Mouse (Mus musculus): ENCODE data around the gene Egfem1.

Egfem1 gene

DNA sequence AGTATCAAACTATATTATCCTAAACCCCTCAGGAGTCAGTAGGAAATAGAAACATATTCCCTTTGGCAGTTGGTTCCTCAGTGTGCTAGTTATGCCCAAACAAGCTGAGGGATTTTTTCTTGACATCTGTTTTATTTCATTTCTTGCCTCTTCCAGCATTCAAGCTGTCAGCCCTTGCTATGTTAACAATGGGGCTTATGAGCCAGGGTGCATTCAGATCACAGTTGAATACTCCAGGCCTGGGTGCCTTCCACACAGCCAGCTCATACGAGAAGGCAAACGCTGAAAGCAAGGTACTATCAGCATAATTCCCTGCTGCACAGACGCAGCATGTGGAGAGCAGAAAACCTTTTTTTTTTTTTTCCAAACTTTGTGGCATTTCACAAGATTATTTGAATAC lies 526.9 kb downstream of the Egfem1 start:
- DNase-seq, result no peak

DNA sequence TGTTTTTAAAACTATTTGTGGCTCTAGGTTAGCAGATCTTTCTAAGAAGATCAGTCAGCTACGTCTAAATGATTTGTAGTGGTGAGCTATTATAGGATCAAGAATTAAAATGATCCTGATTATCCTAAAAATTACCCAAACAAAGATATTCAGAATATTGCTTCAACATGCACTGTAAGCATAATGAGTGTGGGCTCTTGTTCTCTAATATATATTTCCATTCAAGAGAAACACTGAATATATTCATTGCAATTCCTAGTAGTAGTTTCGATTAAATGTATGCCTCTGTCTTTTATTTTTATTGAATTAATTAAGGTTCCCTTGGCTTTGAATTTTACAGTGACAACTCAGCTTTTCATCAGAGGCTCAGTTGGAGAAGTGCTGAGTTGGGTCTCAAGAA lies 527.4 kb downstream of the Egfem1 start:
- DNase-seq, result no peak

DNA sequence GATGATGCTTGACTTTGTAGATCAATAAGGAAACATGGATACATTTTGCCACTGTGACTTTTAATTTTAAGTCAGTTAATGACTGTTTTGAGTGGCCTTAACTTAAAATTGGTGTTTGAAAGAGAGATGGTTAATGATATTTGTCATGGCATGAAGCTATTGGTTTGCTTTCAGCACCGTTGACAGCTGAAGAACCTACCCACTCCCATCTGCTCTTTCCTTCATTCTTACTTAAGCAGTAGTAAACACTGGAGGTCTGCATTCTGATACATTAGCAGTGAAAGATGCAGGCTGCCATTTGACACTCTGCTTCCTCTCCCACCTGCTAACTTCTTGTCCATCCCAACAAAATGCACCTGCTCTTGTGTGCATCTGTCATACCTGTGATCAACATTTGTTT lies 537.8 kb downstream of the Egfem1 start:
- DNase-seq, result no peak

GRCm38 (mm10) chr3:29639819-29640218 lies 558.0 kb downstream of the Egfem1 start:
- DNase-seq, result no peak

DNA sequence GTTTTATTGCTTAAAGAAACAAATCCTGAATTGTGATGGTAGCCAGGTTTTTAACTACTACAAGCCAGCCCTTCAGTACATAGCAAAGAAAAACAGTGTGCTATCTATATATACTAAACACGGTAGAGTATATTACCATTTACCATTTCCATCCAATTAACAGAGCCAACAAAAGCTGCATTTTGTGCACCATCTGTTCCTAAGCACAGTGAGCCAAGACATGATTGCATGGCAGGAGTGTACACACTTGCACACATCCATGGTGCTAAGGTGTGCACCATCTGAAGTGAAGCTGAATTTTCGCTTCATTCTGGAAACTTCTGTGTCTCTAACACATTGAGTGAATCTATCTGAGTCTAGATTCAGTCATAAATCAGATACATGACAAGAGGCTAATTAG lies 585.0 kb downstream of the Egfem1 start:
- no peak for DNase-seq

DNA sequence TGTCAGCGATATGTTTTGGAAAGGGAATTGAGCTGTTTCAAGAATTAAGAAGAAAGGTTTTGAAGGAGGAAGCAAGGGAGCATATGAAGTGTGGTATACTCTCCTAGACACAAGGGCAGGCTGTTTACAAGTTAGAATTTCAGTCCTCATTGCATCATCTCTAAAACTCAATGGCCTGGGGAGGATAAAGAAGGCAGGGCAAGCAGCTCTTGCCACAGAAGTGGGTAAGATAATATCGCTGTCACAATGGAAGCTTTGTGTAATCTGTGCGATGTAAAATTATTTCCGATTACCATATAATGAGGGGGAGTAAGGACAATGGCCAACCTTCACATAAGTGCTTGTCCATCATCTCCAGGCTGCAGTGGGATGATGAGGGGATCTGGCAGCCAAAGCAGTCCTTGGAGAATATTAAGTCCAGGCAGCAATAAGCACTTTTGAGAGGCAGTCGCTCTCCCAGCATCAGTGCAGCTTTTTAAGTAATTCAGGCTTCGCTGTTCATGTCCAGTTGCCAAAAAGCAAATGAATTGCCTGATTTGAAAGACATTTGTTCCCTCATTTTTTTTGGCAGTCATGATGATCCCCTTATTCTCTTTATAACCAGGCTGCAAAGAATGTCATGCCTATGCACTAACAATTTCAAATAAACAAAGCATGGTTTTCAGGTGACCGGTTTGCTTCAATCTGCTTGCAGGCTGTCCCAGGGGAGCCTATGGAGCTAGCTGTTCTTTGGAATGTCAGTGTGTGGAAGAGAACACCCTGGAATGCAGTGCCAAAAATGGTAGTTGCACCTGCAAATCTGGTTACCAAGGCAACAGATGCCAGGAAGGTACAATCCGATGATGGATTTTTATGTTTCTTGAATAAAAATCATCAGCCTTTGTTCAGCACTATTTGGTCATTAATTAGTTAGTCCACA lies 607.8 kb downstream of the Egfem1 start:
- DNase-seq, result no peak

DNA sequence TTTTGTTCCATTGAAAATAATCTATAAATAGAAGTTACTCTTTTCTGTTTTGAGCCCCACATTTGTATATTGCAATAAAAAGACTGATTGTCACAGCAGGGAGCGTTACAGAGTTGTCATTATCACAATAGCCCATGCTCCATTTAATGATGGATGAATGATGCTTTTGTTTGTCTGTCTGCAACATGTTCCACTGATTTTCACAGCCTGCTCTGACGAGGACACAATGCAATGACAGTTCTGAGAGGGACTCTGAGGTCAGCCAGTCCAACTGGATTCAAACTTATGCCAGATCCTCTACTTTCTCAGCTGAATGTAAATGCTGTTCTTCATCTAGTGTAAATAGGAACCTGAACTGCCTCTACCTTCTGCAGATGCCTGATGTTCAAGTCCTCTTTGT lies 619.3 kb downstream of the Egfem1 start:
- no peak for DNase-seq

DNA sequence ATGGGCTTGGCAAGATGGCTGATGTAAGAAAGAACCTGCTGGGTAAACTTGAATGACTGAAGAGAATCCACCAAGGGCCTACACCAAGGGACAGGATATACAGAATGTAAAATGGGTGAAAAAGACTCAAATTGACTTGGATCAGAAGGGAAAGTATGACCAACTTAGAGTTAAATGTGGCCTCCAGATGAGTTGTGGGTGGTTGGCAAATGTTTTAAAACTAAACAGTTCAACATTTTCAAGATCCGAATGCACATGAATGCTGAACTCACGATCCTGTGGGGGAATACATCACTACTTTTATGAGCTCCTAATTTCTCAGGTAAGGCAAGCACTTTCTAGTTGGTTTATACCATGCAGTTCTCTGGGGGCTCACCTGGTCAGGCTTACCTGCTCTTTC lies 625.0 kb downstream of the Egfem1 start:
- DNase-seq, result no peak

GRCm38 (mm10) chr3:29707467-29707866 lies 625.6 kb downstream of the Egfem1 start:
- no peak for DNase-seq

- no peak for DNase-seq
Measured at GRCm38 (mm10) chr3:29726376-29726967, 644.6 kb downstream of the Egfem1 start.

- no peak for DNase-seq
Measured at GRCm38 (mm10) chr3:29730062-29730760, 648.4 kb downstream of the Egfem1 start.

- no peak for DNase-seq
Measured at GRCm38 (mm10) chr3:29731509-29731908, 649.7 kb downstream of the Egfem1 start.

GRCm38 (mm10) chr3:29732626-29733025 lies 650.8 kb downstream of the Egfem1 start:
- DNase-seq, result no peak

GRCm38 (mm10) chr3:29734251-29734650 lies 652.4 kb downstream of the Egfem1 start:
- no peak for DNase-seq

DNA sequence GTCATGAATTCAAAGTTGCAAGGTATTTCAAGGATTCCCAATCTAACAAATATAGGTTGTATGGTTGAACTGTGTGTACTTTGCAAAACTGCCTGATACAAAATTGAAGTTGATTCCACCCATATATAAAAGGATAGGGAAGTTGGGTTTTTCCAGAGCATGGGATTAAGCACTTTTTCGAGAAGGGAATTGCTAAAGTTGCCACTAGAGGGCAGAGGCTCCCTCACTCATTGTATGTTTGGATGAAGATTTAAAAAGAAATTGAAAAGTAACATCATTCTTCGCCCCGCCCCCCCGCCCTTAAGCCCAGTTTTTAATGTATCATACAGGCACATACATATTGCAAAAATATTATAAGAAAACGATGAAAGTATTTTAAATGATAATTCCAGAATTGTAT lies 657.5 kb downstream of the Egfem1 start:
- no peak for DNase-seq

Data from thymus, postnatal 36 days (tissue).